Mouse (Mus musculus) heart, embryonic 16.5 days (tissue): ENCODE measurements around the gene Cd7. TPM values are rescaled to one million over a fixed set of nuclear protein-coding genes. Genes with fewer than 3 reads are reported as not detected.
"Not testable (repeated sequence)": the region's sequence is repeated elsewhere in the genome, so short reads cannot be mapped to it uniquely, and the experiment has no call there.

Experiments
- ATAC-seq: fragments of 200-750 bp; cut with Nextera tagmentation; replicated peaks from 2 replicates; pipeline ENCODE4 v1.8.0; 2017; ENCODE audit warnings: moderate number of reproducible peaks; ENCODE audit not compliant: insufficient read depth, low FRiP score; ENCODE audit errors: extremely low read depth
- H3K27ac ChIP-seq: fragments of 300-500 bp; sonication (generic); 2 replicates; pipeline ENCODE4 v1.5.1; 2014; ENCODE audit warnings: mild to moderate bottlenecking, low read length, control low read depth, moderate library complexity
- H3K27me3 ChIP-seq: fragments of 300-500 bp; sonication (generic); 2 replicates; pipeline ENCODE4 v1.6.1; 2014; ENCODE audit warnings: low read length, mixed read lengths; ENCODE audit not compliant: control insufficient read depth, insufficient read depth
- H3K36me3 ChIP-seq: fragments of 300-500 bp; sonication (generic); 2 replicates; pipeline ENCODE4 v1.6.1; 2014; ENCODE audit not compliant: control insufficient read depth, insufficient read depth
- H3K4me1 ChIP-seq: fragments of 300-500 bp; sonication (generic); 2 replicates; pipeline ENCODE4 v1.6.1; 2014; ENCODE audit warnings: low read length, mixed read lengths; ENCODE audit not compliant: control insufficient read depth, insufficient read depth
- H3K4me2 ChIP-seq: fragments of 300-500 bp; sonication (generic); 2 replicates; pipeline ENCODE4 v1.6.1; 2014; ENCODE audit warnings: low read depth, mild to moderate bottlenecking, control low read depth, low read length
- H3K4me3 ChIP-seq: fragments of 300-500 bp; sonication (generic); 2 replicates; pipeline ENCODE4 v1.5.1; 2014; ENCODE audit warnings: mild to moderate bottlenecking, control low read depth, low read length
- H3K9ac ChIP-seq: fragments of 300-500 bp; sonication (generic); 2 replicates; pipeline ENCODE4 v1.6.1; 2014; ENCODE audit warnings: low read length, control low read depth
- H3K9me3 ChIP-seq: fragments of 300-500 bp; sonication (generic); replicated peaks from 2 replicates; pipeline ENCODE4 v1.6.1; 2016; ENCODE audit warnings: low read length; ENCODE audit not compliant: control insufficient read depth
- whole genome bisulfite sequencing: fragments of 180-500 bp; shearing (Covaris S2); extraction: QIAGEN DNeasy Blood & Tissue Kit; methylation state at CpG from one replicate; pipeline ENCODE4 v1.1.7; 2014; 5-methylcytosine and 5-hydroxymethylcytosine counted together
- polyA plus RNA-seq: library from polyadenylated mRNA; unstranded; fragments of >200 nt; fragmentation: Nextera tagmentation; extraction: Ambion mirVana; gene quantifications from 2 replicates; pipeline ENCODE4 v1.2.1, GENCODE M21; 2015

Cd7 gene
- polyA plus RNA-seq, 1 experiment from 2014 or later: 3.7 TPM

DNA sequence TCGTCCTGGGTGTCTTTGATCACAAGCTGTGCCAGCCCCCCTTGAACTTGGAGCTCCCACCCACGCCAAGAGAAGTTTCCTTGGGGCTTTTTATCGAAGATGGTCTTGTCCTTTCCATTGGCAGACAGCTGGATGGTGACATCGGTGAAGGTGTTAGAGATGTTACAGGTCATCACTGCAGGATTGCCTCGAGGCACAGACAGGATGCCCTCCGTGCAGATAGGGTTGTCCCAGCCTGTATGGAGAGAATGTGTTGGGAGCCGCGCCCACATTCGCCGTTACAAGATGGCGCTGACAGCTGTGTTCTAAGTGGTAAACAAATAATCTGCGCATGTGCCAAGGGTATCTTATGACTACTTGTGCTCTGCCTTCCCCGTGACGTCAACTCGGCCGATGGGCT, 30.4 kb upstream of the Cd7 start:
- H3K27ac ChIP-seq, H3K36me3 ChIP-seq, H3K27me3 ChIP-seq, H3K4me1 ChIP-seq, H3K4me2 ChIP-seq, H3K9ac ChIP-seq, H3K9me3 ChIP-seq, ATAC-seq, H3K4me3 ChIP-seq: not testable (repeated sequence)
- 90% methylated on average over 11 of the region's 16 CpGs for WGBS

DNA sequence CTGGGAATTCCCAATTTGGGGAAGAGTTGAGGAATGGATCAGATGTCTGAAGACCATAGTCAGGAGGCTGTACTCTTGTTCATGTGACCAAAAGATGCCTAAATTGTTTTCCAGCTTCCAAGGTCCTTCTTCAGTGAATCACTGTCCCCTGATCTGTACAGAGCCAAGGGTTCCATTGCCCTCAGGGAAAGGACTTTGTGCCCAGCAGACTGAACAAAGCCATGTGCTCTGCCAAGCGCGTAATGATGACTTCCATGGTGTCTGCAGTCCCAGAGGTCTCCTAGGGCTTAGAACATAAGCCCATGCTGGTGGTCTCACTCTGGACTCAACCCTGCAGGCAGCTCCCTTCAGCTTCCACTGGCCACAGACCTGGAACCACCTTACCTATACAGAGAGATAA, 28.7 kb upstream of the Cd7 start:
- 92% methylated on average over 2 of the region's 2 CpGs for WGBS
- Histone ChIP-seq H3K4me3 (no peak overlapping the region), H3K9me3 (no peaks in the 10 kb centered on the region), H3K27me3 (no peaks in the 10 kb centered on the region; the same call in 1 of the 2 replicates), H3K27ac (no peak overlapping the region), H3K36me3 (no peaks in the 10 kb centered on the region), H3K4me2 (no peak overlapping the region), H3K4me1 (no peaks in the 10 kb centered on the region), H3K9ac (no peak overlapping the region)
- ATAC-seq: no peak

DNA sequence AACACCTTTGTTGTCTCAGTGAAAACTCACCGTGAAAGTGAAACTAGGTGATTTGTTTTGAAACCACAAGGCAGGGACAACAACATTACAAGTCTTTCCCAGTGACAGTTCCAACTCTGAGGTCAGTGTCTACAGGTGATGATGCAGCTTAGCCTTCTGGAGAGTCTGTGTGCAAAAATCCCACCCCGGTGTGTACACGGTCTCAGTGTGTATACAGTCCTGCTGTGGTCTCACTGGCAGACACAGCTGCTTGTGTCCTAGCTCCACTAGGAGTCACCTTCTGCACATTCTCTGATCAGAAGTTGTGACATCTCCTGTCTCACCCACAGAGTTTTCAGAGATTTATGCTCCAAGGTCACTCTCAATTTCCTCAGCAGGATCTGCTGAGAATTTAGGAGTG, 25.0 kb upstream of the Cd7 start:
- Histone ChIP-seq H3K9ac (no peak overlapping the region), H3K4me1 (peaks cover 8% of the 10 kb centered on the region), H3K36me3 (no peaks in the 10 kb centered on the region), H3K4me2 (no peak overlapping the region), H3K27ac (no peak overlapping the region), H3K27me3 (no peaks in the 10 kb centered on the region; the same call in 1 of the 2 replicates), H3K9me3 (no peaks in the 10 kb centered on the region), H3K4me3 (no peak overlapping the region)
- WGBS: 82% methylated on average over 3 of the region's 3 CpGs
- no peak for ATAC-seq

DNA sequence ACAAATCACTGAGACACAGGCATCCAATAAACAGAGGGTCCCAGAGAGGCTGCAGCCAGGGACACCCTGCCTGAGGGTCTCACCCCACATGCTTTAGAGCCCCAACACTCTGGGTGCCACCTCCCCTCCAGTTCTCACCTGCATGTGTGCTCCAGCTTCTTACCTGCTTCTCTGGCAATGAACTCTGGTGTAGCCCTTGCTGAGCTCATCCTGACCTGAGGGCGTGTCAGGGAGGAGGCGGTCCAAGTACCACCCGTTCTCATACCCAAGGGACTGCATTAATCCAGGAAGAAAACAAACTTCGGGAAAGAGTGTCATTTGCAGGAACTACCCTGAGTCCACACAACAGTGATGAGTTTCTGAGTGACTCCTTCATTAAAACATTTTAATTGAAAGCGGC, 24.2 kb upstream of the Cd7 start, which contains the start of gene Sectm1b:
Sectm1b (minus strand) TSS at position 191 of the 400 bp plus-strand sequence.
- peaks cover 8% of the 10 kb centered on the region for H3K4me1 ChIP-seq
- H3K4me2 ChIP-seq: no peak within 1 kb of the TSS
- no peak within 1 kb of the TSS for H3K9ac ChIP-seq
- no peaks in the 10 kb centered on the region for H3K9me3 ChIP-seq
- H3K27ac ChIP-seq: no peak within 1 kb of the TSS
- 70% methylated on average over 5 of the region's 5 CpGs for WGBS
- H3K4me3 ChIP-seq: no peak within 1 kb of the TSS
- ATAC-seq: no peak
- H3K36me3 ChIP-seq: no peaks in the 10 kb centered on the region
- no peaks in the 10 kb centered on the region; the same call in 1 of the 2 replicates for H3K27me3 ChIP-seq

DNA sequence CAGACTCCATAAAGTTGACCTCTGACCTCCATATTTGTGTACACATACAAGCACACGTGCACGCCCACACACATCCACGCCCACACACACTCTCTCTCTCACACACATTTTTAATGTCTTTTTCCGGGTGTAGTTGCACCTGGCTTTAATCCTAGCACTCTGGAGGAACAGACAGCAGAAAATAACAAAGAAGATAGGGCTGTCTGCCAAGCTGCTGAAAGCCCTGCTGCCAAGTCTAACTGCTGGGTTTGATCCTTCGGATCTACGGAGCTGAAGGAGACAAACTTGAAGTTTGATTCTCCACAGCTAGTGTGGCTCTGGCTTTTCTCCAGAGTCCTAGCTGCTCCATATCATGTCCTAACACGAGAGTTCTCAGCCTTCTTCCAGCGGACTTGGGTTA, 22.4 kb upstream of the Cd7 start:
- H3K4me1 ChIP-seq: peaks cover 8% of the 10 kb centered on the region
- no peak overlapping the region for H3K9ac ChIP-seq
- 35% methylated on average over 8 of the region's 8 CpGs for WGBS
- no peak overlapping the region for H3K4me2 ChIP-seq
- no peak overlapping the region for H3K4me3 ChIP-seq
- H3K27me3 ChIP-seq: no peaks in the 10 kb centered on the region; the same call in 1 of the 2 replicates
- H3K9me3 ChIP-seq: no peaks in the 10 kb centered on the region
- no peak; the same call in 1 of the 2 replicates for ATAC-seq
- H3K36me3 ChIP-seq: no peaks in the 10 kb centered on the region
- no peak overlapping the region for H3K27ac ChIP-seq

DNA sequence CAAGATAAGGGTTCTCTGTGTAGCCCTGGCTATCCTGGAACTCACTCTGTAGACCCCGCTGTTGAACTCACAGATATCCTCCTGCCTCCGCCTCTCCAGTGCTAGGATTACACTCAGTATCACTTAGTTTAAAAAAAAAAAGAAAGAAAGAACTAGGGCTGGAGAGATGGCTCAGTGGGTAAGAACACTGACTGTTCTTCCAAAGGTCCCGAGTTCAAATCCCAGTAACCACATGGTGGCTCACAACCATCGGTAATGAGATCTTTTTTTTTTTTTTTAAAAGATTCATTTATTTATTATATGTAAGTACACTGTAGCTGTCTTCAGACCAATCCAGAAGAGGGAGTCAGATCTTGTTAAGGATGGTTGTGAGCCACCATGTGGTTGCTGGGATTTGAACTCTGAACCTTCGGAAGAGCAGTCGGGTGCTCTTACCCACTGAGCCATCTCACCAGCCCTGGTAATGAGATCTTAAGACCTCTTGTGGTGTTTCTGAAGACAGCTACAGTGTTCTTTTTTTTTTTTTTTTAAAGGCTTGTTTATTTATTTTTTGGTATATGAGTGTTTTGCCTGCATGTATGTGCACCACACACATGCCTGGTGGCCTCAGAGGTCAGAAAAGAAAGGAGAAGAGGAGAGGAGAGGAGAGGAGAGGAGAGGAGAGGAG, 21.3 kb upstream of the Cd7 start:
- H3K27me3 ChIP-seq, H3K9me3 ChIP-seq, H3K27ac ChIP-seq, H3K9ac ChIP-seq, H3K36me3 ChIP-seq, ATAC-seq, H3K4me3 ChIP-seq, H3K4me2 ChIP-seq: not testable (repeated sequence)
- H3K4me1 ChIP-seq: peaks cover 11% of the 10 kb centered on the region
- 92% methylated on average over 6 of the region's 6 CpGs for WGBS

DNA sequence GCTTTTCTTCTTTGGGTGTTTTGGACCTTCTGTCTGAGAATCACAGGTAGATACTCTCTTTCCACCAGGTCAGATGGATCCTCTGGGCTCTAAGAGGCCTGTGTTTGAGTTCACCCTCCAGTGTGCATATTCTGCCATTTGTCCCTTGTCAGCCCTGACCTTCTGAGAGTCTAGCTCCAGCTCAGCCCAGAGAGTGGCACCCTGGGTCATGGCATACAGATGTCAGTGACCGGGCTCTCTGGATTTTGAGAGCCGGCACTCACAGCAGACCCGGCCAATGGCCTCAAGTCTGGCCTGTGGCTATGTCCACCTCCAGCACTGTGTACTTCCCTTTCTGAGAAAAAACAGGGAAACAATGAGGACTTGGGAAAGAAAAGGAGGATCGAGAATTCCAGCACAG, 20.3 kb upstream of the Cd7 start:
- 85% methylated on average over 4 of the region's 4 CpGs for WGBS
- Histone ChIP-seq H3K9ac (no peak overlapping the region), H3K4me2 (no peak overlapping the region), H3K27me3 (no peaks in the 10 kb centered on the region; the same call in 1 of the 2 replicates), H3K36me3 (no peaks in the 10 kb centered on the region), H3K9me3 (no peaks in the 10 kb centered on the region), H3K4me1 (peaks cover 11% of the 10 kb centered on the region), H3K27ac (no peak overlapping the region), H3K4me3 (no peak overlapping the region)
- ATAC-seq: no peak

DNA sequence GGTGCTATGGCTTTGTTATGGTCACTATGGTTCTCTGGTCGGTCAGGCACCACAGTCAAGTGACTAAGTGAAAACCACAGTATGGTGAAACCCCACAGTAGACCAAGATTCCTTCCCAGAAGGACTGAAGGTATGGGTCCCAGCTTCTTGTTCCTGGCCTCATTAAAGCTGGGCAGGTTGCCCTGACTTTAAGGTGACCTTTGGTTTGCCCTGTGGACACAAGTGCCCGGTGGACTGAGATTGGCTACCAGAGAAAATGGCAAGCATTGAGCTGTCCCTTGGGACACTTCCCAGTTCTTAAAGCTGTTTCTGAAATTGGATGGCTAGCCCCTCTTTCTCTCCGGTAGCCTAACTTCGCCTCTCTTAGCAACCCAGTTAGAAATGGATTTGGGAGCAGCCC, 19.7 kb upstream of the Cd7 start:
- no peaks in the 10 kb centered on the region; the same call in 1 of the 2 replicates for H3K27me3 ChIP-seq
- H3K36me3 ChIP-seq: no peaks in the 10 kb centered on the region
- H3K4me2 ChIP-seq: no peak overlapping the region
- 85% methylated on average over 4 of the region's 4 CpGs for WGBS
- H3K9ac ChIP-seq: no peak overlapping the region
- ATAC-seq: no peak
- H3K9me3 ChIP-seq: no peaks in the 10 kb centered on the region
- H3K4me3 ChIP-seq: no peak overlapping the region
- H3K27ac ChIP-seq: no peak overlapping the region
- peaks cover 11% of the 10 kb centered on the region for H3K4me1 ChIP-seq

DNA sequence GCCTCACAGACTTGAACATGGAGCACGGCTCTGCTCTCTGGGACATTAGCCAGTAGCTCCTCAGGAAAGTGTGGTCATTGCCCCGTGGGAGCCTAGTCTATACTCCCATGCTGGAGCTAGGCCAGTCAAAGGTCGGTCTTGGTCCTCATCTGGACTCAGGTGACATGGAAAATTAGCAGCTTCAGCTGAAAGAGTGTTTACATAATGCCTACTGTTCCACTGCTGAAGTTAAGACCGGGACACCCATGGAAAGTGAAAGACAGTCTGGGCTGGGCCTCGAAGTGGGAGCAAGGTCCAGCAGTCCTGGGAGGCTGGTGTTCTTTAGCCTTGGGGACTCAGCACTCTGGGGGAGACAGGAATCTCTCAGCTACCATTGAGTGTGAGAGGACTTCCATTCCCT, 18.9 kb upstream of the Cd7 start:
- H3K27ac ChIP-seq: no peak overlapping the region
- no peaks in the 10 kb centered on the region for H3K9me3 ChIP-seq
- no peak overlapping the region for H3K4me2 ChIP-seq
- ATAC-seq: no peak
- peaks cover 11% of the 10 kb centered on the region for H3K4me1 ChIP-seq
- H3K36me3 ChIP-seq: no peaks in the 10 kb centered on the region
- no peak overlapping the region for H3K4me3 ChIP-seq
- no peak overlapping the region for H3K9ac ChIP-seq
- 64% methylated on average over 5 of the region's 5 CpGs for WGBS
- H3K27me3 ChIP-seq: no peaks in the 10 kb centered on the region; the same call in 1 of the 2 replicates
